Mouse (Mus musculus) urinary bladder, postnatal 36 days (tissue): ENCODE measurements around the gene Sec16a.

ENCODE experiments used
- DNase-seq, 2 experiments: peaks; one replicate each; pipeline ENCODE4 v3.0.0; 2022; ENCODE audit warnings: low spot score in 2 of 2, mixed read lengths in 1 of 2

Gene Sec16a

DNA sequence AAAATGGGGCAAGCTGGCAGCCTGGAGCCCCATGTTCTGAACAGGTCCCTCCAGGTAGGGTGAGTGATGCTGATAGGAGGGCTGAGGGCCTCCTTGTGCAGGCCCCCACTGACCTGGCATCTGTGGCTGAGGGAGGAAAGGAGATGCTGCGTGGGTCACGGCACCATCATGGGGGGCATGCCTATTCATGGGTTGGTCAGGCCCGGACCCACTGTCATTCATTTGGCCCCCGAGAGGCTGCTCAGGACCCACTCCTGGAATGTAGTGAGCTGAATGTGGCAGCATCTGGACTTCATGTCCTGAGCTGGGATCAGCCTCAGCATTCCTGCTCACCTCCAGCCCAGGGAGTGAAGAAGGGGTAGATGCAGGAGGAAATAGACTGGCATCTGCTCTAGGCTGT, 3.8 kb downstream of the Sec16a start:
- DNase-seq = no peak

GRCm38 (mm10) chr2:26439671-26440070, 5.3 kb downstream of the Sec16a start:
- DNase-seq = no peak

GRCm38 (mm10) chr2:26438373-26438772, 6.6 kb downstream of the Sec16a start:
- no peak for DNase-seq

- DNase-seq = no peak
These were observed 7.8 kb downstream of the Sec16a start for GRCm38 (mm10) chr2:26437221-26437620.

DNA sequence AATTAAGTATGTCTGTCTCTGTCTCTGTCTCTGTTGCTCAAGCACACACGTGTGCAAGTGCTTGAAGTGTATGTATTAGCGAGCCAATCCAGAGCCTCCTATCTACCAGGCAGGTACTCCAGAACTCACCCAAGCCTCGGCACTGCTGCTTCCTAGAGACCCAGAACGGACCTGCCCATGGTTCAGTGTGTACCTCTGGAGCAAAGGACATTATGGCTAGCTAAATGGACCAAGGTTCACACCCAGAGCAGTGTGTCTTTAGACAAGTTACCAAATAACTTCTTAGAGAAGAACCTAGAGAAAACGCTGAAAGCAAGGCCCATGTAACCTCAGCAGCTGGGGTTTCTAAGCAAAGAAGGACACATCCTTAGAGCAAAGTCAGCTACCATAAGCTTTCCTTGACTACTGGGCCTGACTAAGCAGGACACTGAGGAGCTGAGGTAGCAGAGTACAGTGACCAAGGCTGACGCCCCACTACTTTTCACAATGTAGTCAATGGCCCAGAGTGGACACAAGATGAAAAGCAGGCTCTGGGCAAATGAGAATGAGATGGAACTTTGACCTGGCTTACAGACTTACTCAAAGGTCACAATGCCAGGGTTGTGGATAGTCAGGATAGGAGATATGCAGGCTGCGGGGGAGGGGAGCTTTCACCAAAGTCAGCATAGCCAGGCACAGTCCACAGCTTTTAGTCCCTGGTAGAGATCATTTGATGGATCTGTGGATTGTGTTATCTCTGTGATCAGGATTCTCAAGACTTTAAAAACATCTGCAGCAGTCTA, 10.0 kb downstream of the Sec16a start:
- DNase-seq = no peak

- DNase-seq = no peak
These were observed 15.2 kb downstream of the Sec16a start for GRCm38 (mm10) chr2:26429851-26430250.

DNA sequence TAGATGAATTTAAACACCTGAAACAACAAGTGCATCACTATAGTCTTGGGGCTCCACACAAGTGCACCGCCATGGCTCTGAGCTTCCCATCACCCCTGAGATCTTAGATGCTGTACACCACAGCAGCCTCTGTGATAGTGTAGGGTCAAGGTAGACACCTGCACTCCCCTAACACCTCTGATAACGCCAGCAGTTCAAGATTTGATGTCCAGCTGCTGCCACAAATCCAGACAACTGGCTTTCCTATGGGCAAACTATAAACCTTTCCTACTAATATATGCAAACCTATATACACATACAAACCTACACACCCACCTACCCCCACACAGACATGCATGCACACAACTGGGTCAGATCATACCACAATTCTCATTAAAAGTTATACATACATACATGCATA, 20.5 kb downstream of the Sec16a start:
- DNase-seq = no peak

DNA sequence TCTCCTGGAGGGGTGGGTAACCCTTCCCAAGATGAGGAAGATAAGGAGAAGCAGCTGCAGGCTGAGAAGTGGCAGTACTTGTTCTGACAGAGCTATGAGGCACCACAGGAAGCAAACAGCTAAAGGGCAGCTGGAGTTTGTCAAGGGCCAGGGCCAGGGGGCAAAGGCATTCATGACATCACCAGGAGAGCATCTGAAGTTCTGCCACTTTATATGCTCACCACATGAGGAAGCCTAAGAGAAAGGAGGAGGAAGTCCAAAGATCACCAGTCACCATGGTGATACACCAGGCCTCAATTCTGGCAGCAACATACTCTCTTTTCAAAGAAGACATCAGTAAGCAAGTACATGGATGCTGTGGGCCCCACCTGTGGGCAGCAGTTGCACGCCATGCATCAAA, 21.9 kb downstream of the Sec16a start:
- no peak for DNase-seq

DNA sequence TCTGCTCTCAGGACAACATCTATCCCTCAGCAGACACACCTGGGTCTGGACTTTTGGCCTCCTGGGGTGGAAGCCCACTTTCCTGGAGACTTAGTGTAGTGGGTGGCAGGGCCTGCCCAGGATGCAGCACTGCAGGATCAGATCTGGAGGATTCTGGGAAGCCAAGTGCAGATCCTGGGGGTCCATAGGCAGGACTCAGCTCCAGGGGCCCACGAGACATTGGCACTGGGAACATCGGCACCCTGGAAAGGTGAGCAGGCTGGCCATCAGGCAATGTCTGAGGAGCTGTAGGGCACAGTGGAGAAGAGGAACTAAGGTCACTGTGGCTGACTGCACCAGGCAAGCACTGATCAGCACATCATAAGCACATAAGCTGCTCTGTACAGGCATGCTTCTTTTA, 23.0 kb downstream of the Sec16a start:
- no peak for DNase-seq

GRCm38 (mm10) chr2:26418120-26418519, 26.9 kb downstream of the Sec16a start:
- no peak for DNase-seq

DNA sequence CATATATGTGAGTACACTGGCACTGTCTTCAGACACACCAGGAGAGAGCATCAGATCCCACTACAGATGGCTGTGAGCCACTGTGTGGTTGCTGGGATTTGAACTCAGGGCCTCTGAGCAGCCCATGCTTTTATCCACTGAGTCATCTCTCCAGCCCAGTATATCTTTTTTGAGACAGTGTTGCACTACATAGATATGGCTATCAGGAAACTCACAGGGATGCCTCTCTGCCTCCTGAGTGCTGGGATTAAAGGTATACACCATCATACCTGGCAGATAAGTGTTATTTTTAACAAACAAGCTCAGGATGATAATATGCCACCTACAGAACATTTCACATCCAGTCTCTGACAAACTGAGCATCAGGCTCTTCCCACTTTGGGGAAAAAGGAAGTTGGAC, 27.9 kb downstream of the Sec16a start:
- DNase-seq = no peak

DNA sequence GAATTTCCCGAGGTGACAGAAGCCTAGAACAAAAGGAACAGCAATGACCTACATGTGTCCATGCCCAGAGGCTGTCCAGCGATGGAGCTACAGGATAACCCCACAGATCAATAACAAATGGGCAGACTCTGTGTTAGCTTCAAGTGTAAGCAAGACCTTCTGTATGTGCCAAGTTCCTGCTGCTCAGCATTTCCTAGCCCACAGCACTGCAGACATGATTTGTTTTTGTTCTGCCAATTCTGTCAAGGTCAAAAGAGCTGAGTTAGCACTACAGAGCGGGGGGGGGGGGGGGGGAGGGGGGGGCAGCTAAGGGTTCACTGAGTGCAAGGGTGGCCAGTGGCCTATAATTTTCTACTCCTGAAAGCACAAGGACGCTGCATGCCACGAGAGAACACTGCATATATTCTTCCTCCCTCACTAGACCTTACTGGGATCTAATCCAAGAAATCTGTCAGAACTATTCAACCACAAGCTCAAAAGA, 34.0 kb downstream of the Sec16a start:
- no peak for DNase-seq

DNA sequence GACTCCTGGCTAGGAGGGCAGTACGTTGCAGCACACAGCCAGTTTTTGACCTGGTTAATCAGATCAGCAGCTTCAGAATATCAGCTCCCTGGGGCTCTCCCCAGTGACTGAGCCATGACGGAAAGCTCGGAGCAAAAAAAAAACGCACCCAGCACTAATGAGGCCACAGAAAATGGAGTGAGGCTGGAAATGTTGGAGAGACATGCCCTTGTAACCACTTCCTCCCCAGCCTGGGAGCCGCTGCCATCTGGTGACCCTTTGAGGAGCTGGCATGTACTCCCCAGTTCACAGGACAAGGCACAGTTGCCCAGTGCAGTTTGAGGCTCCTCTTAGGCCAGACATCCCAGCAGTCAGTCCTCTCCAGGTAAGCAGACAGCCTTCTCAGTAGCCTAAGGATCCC, 34.9 kb downstream of the Sec16a start:
- no peak for DNase-seq

GRCm38 (mm10) chr2:26409362-26409761, 35.7 kb downstream of the Sec16a start:
- no peak for DNase-seq

DNA sequence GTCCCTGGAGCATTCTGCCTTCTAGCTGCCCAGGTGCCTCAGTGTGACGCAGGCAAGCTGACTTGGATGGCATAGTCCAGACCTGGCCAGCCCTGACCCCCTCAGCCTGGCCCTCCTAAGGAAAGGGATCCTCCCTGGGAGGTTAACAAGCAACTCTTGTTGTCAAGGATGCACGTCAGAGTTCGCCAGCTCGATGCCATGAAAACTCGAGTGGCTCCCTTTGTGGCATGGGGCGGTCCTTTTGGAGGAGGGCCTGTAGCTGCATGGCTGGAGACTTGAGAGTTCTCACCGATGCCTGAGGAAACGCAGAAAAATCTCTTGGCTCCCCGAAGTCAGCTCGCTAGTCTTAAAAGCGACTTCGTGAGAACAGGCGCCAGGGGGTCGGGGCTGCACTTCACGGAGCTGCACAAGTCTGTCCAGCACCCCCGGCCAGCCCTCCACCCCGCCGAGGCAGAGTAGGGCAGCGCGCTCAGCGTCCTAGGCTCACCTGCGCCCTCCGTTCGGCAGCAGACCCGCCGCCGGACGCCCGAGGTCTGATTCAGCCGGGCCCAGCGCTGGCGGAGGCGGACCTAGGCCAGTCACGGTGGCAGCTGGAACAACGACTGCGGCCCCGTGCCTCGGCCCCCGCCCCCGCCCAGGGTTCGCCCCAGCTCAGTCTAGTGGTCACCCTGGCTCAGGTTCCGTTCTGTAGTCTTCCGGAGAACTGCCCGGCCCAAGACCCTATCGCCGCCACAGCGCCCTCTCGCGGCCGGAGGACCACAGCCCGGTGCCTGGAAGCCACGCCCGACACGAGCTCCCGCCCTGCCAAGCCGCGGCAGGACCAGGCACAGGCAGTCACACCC, 36.3 kb downstream of the Sec16a start, which contains the start of gene Inpp5e:
Gene Inpp5e, minus strand, starts transcription at position 689 of the 842 bp plus-strand sequence.
- DNase-seq = peak; percentile 99

GRCm38 (mm10) chr2:26403306-26403705, 41.7 kb downstream of the Sec16a start:
- no peak for DNase-seq

DNA sequence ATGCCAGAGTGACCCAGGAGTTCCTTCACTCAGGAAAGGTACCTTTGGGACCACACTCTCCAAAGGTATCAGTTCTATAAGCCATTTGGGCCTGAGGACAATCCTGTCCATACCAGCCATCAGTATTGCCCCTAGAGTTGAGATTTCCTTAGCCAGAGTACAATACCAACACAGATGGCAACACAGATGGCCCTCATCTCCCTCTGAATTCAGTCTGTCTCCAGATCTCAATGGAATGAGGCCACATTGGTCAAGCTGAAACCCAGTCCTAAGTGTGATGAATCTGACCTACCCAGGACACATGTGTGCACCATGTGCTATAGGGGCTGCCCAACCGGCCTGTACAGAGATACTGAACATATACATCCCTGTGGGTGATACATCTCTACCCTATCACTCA, 42.8 kb downstream of the Sec16a start:
- no peak for DNase-seq

- DNase-seq = no peak
These were observed 44.0 kb downstream of the Sec16a start for GRCm38 (mm10) chr2:26401023-26401422.

DNA sequence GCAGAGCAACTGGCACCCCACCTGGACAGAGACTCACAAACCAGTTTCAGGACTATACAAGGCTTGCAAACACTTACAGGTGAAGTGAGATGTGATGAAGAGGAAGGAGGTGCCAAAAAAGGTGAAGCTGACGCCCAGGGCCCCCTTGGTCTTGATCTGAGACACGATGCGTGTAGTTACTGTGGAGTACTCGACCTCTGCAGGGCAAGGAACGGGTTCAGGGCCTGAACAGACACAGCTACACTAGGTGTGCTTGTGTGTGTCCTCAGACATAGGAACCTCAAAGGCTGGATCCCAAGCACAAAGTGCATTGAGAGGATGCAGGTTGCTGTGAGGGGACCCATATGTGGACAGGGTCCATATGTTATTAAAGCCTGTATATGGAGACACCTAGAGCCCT, 44.7 kb downstream of the Sec16a start:
- no peak for DNase-seq

DNA sequence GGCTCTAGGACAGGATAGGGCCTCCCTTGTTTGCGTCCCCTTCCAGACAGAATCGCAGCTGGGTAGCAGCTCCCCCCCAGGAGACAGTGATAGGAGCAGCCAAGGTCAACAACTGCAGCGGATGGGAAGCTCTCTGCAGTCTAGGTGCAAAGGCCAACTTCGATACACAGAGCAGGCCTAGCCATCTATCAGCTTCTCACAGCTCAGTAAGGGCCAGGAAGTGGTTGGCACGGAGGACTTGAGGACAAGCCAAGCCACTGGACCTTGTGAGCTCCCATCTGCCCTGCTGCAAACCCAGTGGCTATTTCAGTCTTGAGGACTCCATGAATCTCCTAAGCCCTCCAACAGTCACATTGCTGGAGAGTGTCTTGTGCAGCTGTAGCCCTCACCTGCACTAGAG, 45.4 kb downstream of the Sec16a start:
- DNase-seq = no peak

DNA sequence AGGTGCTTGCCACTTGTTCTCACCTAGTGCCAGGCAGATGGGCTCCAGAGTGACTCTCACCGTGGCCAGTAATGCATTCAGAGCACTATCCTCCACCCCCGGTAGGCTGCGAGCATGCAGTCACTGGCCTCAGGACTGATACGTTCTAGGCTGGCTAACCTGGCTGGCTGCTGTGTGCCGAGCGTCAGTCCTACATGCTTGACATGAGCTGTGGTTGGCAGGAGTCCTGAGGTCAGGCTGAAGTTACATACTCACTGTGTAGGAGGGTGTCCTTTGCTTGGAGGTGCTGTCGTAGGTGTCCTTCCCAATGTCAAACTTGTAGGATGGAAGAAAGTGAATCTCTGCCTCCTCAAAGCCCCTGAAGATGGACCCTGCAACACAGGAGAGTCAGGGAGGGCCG, 46.0 kb downstream of the Sec16a start:
- no peak for DNase-seq

DNA sequence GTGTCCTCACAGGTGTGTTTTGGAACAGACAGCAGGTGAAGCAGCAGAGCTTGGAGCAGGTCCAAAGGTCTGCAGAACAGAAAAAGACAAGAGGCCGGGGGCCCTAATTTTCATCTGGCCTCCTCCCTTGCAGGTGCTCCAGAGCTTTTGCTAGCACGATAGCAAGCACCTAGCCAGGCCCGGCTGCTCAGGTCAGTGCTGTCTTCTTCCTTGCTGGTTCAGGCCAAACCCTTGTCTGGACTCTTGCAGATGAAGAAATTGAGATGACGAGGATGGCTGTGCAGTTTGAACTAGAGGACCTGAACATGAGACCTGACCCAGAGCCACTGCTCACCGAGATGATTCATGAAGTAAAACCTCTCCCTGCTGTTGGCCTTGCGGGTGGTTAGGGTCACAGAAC, 53.4 kb downstream of the Sec16a start:
- DNase-seq = no peak

DNA sequence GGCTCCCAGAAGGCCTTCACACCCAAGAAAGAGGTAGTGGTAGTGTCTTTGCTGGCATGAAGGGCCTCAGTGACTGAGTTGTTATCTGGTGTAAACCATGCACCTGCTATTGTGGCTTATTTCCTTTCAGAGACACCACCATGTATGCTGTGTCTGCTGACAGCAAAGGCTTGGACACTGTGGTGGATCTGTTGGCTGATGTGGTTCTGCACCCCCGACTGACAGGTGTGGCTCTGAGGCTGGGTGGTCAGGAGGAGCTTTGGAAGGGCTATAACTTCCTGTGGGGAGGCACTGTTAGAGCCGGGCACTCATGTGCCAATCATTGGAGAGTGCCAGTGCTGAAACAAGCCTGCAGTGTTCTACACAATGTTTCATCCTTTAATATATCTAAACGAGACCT, 54.1 kb downstream of the Sec16a start:
- DNase-seq = no peak
